Mouse (Mus musculus): ENCODE measurements around the gene Cyp26b1.

DNA sequence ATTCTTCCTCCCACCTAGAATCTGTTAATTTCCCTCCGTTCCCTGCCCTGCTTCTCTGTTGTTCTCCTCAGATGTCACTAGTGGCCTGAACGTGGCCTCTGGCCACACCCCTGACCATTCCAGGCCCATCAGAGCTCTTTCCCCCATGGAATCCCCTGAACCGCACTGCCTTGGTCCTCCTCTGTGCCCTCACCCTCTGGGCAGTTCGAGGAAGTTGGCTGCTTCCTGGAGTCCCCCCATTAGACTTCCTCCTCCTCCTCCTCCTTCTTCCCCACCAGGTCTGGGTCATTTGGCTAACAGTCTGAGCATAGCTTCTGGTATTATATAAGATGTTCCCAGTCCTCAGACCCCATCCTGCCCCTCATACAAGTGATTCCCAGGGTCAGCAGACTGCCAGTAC is 53.8 kb downstream of the Cyp26b1 start:
- TF ChIP-seq POLR2AphosphoS2 (IDR thresholded peaks at IDR 0.05; ENCODE audit: insufficient read length, low read depth) (no peak), POLR2A (IDR thresholded peaks at IDR 0.05; ENCODE audit: insufficient read length, low read depth) (no peak), MYOD1 (IDR thresholded peaks at IDR 0.05; ENCODE audit: control insufficient read depth in 1 of 3, insufficient read length in 2 of 3, low read depth in 2 of 3) (no peak), CEBPB (IDR thresholded peaks at IDR 0.05; ENCODE audit: insufficient read depth, poor library complexity, severe bottlenecking) (no peak)
